Mouse (Mus musculus): ENCODE measurements around the gene Ttc21a.
"Not testable (repeated sequence)": the region's sequence is repeated elsewhere in the genome, so short reads cannot be mapped to it uniquely, and the experiment has no call there.

The Ttc21a gene

DNA sequence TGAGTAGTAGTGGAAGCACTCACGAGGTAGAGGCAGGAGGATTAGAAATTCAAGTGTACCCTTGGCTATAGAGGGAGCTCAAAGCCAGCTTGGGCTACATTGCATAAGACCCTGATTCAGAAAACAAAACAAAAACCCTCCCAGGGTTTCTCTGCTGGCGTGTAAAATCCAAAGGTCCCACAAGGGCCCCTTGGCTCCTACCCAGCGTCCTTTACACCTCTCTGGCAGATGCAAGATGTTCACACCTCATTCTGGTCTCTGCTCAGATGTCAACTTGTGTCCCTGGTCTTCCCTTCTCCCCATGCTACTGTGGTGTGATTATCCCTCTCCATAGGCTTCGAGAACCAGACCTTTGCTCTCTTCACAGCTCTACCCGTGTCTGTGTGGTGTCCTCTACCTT lies 63.4 kb downstream of the Ttc21a start:
- DNase-seq: no peak

- DNase-seq: peak; percentile 94
Measured at GRCm38 (mm10) chr9:120001945-120002725, 64.7 kb downstream of the Ttc21a start.

DNA sequence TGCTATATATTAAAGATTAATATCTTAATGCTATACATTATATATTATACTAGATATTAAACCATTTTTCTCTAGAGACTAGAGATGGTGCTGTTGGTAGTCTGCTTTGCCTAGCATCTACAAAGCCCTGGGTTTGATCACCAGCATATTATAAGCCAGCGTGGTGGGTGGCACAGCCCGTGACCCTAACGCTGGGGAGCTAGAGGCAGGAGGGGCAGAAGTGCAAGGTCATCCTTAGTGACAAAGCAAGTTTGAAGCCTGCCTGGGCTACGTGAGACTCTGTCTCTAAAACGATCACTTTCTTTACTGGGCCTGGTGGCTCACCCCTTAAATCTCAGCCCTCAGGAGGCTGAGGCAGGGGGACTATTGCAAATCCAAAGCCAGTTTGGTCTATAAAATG lies 65.5 kb downstream of the Ttc21a start:
- DNase-seq: no peak

DNA sequence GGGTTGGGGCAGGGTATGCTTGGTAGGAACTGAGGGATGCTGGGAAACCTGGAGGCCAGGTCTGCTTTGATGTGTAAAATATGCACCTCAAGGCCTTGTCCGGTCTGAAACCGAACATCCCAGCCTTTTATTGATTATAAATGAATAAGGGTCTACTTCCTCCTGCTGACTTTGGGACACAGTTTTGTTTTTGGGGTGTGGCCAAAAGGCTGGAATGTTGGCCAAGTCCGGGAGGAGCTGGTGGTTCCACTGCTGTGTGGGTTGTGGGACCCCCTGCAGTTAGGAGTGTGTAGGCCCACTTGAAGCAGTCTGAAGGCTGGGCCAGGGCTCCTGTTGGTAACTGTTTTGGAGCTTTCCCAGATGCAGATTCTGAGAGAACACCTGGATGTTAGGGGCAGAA lies 68.5 kb downstream of the Ttc21a start:
- DNase-seq: no peak

GRCm38 (mm10) chr9:120007833-120008232 lies 70.4 kb downstream of the Ttc21a start:
- no peak for DNase-seq

- DNase-seq: no peak
Measured at GRCm38 (mm10) chr9:120009226-120009841, 71.9 kb downstream of the Ttc21a start.

- no peak for DNase-seq
Measured at GRCm38 (mm10) chr9:120009871-120010270, 72.5 kb downstream of the Ttc21a start.

DNA sequence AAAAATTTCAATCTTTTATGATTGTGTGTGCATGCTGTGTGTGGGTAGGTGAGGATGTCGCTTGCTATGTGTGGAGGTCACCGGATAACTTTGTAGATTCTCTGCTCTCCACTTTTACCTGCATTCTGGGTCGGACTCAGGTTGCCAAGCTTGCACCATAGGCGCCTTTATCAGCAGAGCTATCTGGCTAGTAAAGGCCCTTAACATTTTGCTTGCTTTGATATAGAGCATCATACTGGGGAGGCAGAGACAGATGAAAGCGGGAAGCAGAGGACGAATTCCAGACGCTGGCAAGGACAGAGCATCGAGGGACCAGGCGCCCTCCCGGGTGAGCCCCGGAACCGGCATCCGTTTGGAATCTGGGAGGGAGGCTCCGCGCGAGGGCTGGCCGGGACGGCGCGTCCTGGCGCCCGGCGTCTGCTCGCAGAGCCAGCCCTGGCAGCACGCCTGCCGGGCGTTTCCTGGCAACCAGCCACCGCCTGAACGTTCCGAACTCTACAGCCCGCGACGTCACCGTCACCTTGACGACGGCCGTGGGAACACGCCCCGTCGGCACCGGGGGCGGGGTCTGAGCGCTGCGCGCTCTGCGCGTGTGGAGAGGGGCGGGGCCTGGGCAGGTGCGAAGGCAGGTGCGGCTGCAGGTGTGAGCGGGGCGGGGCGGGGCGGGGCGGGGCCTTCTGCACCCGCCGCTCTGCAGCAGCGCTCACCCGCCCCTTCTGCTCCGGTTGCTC lies 73.5 kb downstream of the Ttc21a start:
- peak; percentile 99 for DNase-seq

- DNase-seq: peak; percentile 77 to 79
Measured at GRCm38 (mm10) chr9:120011533-120011932, 74.1 kb downstream of the Ttc21a start.

DNA sequence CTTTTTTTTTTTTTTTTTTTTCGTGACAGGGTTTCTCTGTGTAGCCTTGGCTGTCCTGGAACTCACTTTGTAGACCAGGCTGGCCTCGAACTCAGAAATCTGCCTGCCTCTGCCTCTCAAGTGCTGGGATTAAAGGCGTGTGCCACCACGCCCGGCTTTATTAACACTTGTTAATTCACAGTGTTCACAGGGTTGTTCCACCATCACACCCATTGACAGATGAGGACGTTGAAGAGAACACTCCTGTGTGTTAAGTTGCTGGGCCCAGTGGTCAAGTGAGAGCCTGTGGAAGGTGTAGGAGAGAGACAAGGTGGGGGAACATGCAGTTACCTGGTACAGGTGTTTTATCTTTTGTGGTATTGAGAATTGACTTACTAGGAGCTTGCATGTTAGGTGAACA lies 74.8 kb downstream of the Ttc21a start:
- not testable (repeated sequence) for DNase-seq

DNA sequence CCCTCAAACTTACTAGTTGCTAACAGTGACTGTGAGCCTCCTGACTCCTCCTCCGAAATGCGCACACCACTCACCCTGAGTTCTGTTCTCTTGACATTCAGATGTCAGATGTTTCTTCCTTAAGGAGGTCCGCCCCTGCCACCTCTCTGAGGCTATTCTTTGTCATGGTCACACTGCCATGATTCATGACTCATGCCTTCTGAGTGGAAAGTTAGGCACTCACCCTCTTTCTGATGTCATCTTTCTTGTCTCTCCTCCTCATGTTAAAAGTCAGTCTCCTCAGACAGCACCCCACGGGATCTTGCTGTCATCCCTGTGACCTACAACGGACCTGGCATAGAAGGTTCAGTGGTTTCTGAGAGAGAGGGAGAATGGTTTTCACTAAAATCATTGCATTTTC lies 75.4 kb downstream of the Ttc21a start:
- no peak for DNase-seq

DNA sequence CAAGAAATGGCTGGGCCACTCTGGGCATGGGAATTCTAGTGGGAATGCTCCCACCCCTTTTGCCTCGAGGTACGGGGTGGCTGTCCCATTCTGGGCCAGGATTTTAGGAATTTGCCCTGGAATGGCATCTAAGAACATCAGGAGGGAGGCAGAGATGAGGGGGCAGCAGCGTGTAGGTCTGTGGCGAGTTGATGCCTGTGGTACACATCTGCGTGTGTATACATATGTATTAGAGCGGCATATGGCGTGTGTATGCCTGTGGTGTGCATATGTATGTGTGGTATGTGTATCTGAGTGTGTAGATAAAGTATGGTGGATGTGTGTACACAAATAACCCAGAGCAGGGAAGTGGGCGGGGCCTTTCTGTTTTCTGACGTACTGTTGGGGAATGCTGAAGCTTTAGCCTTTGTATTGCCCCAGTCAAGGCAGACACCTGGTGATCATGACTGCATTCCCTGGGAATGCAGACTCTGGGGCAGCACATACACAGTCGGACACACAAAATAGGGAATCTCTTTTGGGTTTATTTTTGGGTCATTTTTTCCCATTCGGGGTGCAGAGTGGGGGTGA lies 75.9 kb downstream of the Ttc21a start:
- DNase-seq: peak in 1 of 2 experiments; percentile 33

DNA sequence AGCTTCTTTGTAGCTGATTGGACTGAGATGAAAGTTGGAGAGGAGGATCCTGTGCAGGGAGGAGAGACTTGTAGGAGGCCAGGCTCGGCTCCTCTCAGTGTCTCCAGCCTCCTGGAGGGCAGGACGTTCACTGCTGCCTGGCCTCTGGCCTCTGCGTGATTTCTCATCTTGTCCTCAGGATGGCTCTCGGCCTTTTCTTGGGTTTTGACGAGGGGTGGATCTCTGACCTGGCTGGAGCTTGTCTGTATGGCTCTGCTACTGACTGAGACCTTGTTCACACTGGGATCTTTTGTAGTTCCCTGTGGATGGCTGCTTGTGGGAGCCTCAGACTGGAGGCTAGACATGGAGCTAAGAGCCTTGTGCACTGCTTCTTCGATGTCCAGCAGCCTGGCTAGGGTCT lies 77.4 kb downstream of the Ttc21a start:
- DNase-seq: no peak

DNA sequence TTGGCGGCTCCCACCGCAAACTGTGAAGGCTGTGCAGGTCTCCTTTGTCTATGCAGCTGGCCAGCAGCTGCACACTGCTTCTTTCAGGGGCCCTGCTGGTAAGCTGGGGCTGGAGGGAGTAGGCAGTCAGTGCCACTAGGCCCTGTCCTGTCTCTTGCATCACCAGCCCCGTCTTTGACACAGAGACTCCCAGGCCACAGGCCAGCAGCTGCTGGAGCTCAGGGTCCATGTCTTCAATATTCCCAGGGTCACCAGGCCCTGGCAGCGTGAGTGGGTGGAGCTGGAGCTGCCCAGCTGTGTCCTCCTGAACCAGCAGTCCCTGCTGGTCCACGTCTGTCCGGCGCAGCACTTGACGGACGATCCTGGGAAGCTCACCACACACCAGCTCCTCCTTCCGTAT lies 79.5 kb downstream of the Ttc21a start:
- DNase-seq: peak; percentile 25 to 80

Measured in lung, postnatal 4 days (tissue).